Comparison of ENCODE assay signal across 10 mouse cellular contexts in genomic region chr14:98810259-98811042, GRCm38 (mm10).
DNase-seq lines count a peak whose midpoint lies in the region; ATAC-seq lines count a peak whose summit lies in the region.
"Had no signal": no experiment of that assay in that cellular context is flagged by ENCODE, and none has a peak within 500 bp of the region (broad histone marks: within the 10 kb centered on the region; RNA-seq: fewer than 3 reads in every experiment).

No protein-coding gene starts in this region.

- no peaks in the 10 kb centered on the region for H3K36me3 ChIP-seq in forebrain, embryonic 15.5 days
- no peaks in the 10 kb centered on the region for H3K36me3 ChIP-seq in forebrain, embryonic 10.5 days (replicated peaks)
- no peaks in the 10 kb centered on the region for H3K36me3 ChIP-seq in midbrain, embryonic 15.5 days (replicated peaks)
- H3K36me3 ChIP-seq in midbrain, embryonic 11.5 days (ENCODE audit: control insufficient read depth, insufficient read depth, low read length): no peaks in the 10 kb centered on the region
- no peaks in the 10 kb centered on the region for H3K36me3 ChIP-seq in liver, embryonic 12.5 days
- H3K36me3 ChIP-seq: embryonic facial prominence, embryonic 15.5 days had no signal

- no peak overlapping the region for H3K4me3 ChIP-seq in forebrain, embryonic 15.5 days
- H3K4me3 ChIP-seq in forebrain, embryonic 10.5 days: no peak overlapping the region
- no peak overlapping the region for H3K4me3 ChIP-seq in midbrain, embryonic 15.5 days
- H3K4me3 ChIP-seq in midbrain, embryonic 11.5 days (ENCODE audit: low read depth, low read length): no peak overlapping the region
- H3K4me3 ChIP-seq in liver, embryonic 12.5 days: no peak overlapping the region
- H3K4me3 ChIP-seq: embryonic facial prominence, embryonic 15.5 days had no signal

- no peak overlapping the region for H3K9ac ChIP-seq in forebrain, embryonic 15.5 days (replicated peaks)
- no peak overlapping the region for H3K9ac ChIP-seq in midbrain, embryonic 15.5 days
- no peak overlapping the region for H3K9ac ChIP-seq in midbrain, embryonic 11.5 days (ENCODE audit: low read length)
- no peak overlapping the region for H3K9ac ChIP-seq in liver, embryonic 12.5 days
- H3K9ac ChIP-seq: embryonic facial prominence, embryonic 15.5 days had no signal

- H3K4me1 ChIP-seq in forebrain, embryonic 15.5 days: peaks cover 7% of the 10 kb centered on the region; the same call in 1 of the 2 replicates
- H3K4me1 ChIP-seq in forebrain, embryonic 10.5 days: no peaks in the 10 kb centered on the region
- H3K4me1 ChIP-seq in midbrain, embryonic 15.5 days: no peaks in the 10 kb centered on the region
- H3K4me1 ChIP-seq in midbrain, embryonic 11.5 days (ENCODE audit: control insufficient read depth, insufficient read depth, low read length): no peaks in the 10 kb centered on the region
- H3K4me1 ChIP-seq in liver, embryonic 12.5 days: no peaks in the 10 kb centered on the region
- H3K4me1 ChIP-seq: embryonic facial prominence, embryonic 15.5 days had no signal

- no peak overlapping the region for H3K4me2 ChIP-seq in forebrain, embryonic 15.5 days (replicated peaks)
- H3K4me2 ChIP-seq in midbrain, embryonic 15.5 days: no peak overlapping the region
- no peak overlapping the region for H3K4me2 ChIP-seq in midbrain, embryonic 11.5 days
- no peak overlapping the region for H3K4me2 ChIP-seq in liver, embryonic 12.5 days
- H3K4me2 ChIP-seq: embryonic facial prominence, embryonic 15.5 days had no signal

- WGBS in forebrain, embryonic 15.5 days: 32% methylated on average over 3 of the region's 3 CpGs
- WGBS in forebrain, embryonic 10.5 days: 84% methylated on average over 3 of the region's 3 CpGs
- WGBS in midbrain, embryonic 15.5 days: 62% methylated on average over 3 of the region's 3 CpGs
- WGBS in midbrain, embryonic 11.5 days: 83% methylated on average over 3 of the region's 3 CpGs
- 66% methylated on average over 3 of the region's 3 CpGs for WGBS in liver, embryonic 12.5 days (ENCODE audit: insufficient replicate concordance)

- ATAC-seq in forebrain, embryonic 15.5 days (replicated peaks): peak; percentile 94
- ATAC-seq in midbrain, embryonic 15.5 days (replicated peaks): 0 out of 2 replicates have a peak, but pooled peaks have one; percentile 39
- no peak for ATAC-seq in midbrain, embryonic 11.5 days (ENCODE audit: low FRiP score)
- ATAC-seq in liver, embryonic 12.5 days: no peak
- ATAC-seq in granulocyte monocyte progenitor cell, adult 5-6 weeks (replicated peaks; ENCODE audit: poor library complexity, severe bottlenecking): no peak

- no peak for DNase-seq in forebrain, embryonic 10.5 days (ENCODE audit: extremely low spot score, low spot score)
- DNase-seq in midbrain, embryonic 11.5 days (ENCODE audit: low spot score, missing footprints): no peak
- DNase-seq in frontal cortex, postnatal 14 days (ENCODE audit: low spot score in 2 of 2): peak; percentile 11 to 12
- peak; percentile 7 to 15 for DNase-seq in right cerebral cortex, adult 2 months (ENCODE audit: low spot score in 2 of 2)
- DNase-seq: kidney, postnatal 4 days had no signal

- H3K27ac ChIP-seq in forebrain, embryonic 15.5 days (replicated peaks): no peak overlapping the region
- no peak overlapping the region for H3K27ac ChIP-seq in forebrain, embryonic 10.5 days
- H3K27ac ChIP-seq in midbrain, embryonic 15.5 days: no peak overlapping the region
- no peak overlapping the region for H3K27ac ChIP-seq in midbrain, embryonic 11.5 days (ENCODE audit: low read depth, low read length)
- no peak overlapping the region for H3K27ac ChIP-seq in liver, embryonic 12.5 days
- H3K27ac ChIP-seq: embryonic facial prominence, embryonic 15.5 days had no signal

- H3K27me3 ChIP-seq in forebrain, embryonic 15.5 days: peaks cover 23% of the 10 kb centered on the region
- no peaks in the 10 kb centered on the region for H3K27me3 ChIP-seq in forebrain, embryonic 10.5 days (ENCODE audit: poor library complexity, severe bottlenecking)
- H3K27me3 ChIP-seq in midbrain, embryonic 15.5 days (replicated peaks): no peaks in the 10 kb centered on the region
- no peaks in the 10 kb centered on the region for H3K27me3 ChIP-seq in midbrain, embryonic 11.5 days (ENCODE audit: control insufficient read depth, insufficient read depth, low read length)
- H3K27me3 ChIP-seq in liver, embryonic 12.5 days (replicated peaks): no peaks in the 10 kb centered on the region
- H3K27me3 ChIP-seq: embryonic facial prominence, embryonic 15.5 days had no signal

- no peaks in the 10 kb centered on the region for H3K9me3 ChIP-seq in forebrain, embryonic 15.5 days
- no peaks in the 10 kb centered on the region for H3K9me3 ChIP-seq in forebrain, embryonic 10.5 days
- H3K9me3 ChIP-seq in midbrain, embryonic 15.5 days: no peaks in the 10 kb centered on the region
- no peaks in the 10 kb centered on the region for H3K9me3 ChIP-seq in midbrain, embryonic 11.5 days (ENCODE audit: control insufficient read depth, low read length)
- no peaks in the 10 kb centered on the region for H3K9me3 ChIP-seq in liver, embryonic 12.5 days (replicated peaks)
- H3K9me3 ChIP-seq: embryonic facial prominence, embryonic 15.5 days had no signal

Comparison
In these comparisons a context has a peak if more than half of its experiments do, and no peak if none do; other contexts are left out.
1. ATAC-seq: peak in forebrain, embryonic 15.5 days (single experiment) and midbrain, embryonic 15.5 days (single experiment); none in midbrain, embryonic 11.5 days (single experiment), liver, embryonic 12.5 days (single experiment) and granulocyte monocyte progenitor cell, adult 5-6 weeks (single experiment).
2. DNase-seq: peak in frontal cortex, postnatal 14 days (2 of 2) and right cerebral cortex, adult 2 months (2 of 2); none in forebrain, embryonic 10.5 days (single experiment) and midbrain, embryonic 11.5 days (single experiment).